Mouse (Mus musculus) Patski (cell line): ENCODE measurements around the gene Kbtbd3. TPM values are rescaled to one million over a fixed set of nuclear protein-coding genes. Genes with fewer than 3 reads are reported as not detected.

Source experiments
- ATAC-seq: fragments of 100-300 bp; one replicate; pipeline ENCODE4 v1.8.0; 2021
- CTCF ChIA-PET: fragments of 350-600 bp; sonication (Branson Sonifier 250); formaldehyde crosslinking; loops from one replicate; lab custom pipeline; 2022; ENCODE audit warnings: inconsistent platforms; lab: Charles Lee
- POLR2A ChIA-PET: fragments of 350-600 bp; sonication (Branson Sonifier 250); formaldehyde crosslinking; loops from one replicate; lab custom pipeline; 2022; ENCODE audit warnings: antibody characterized with exemption, inconsistent platforms; lab: Charles Lee
- DNase-seq: peaks from one replicate; pipeline ENCODE4 v3.0.0-alpha.2; 2011; ENCODE audit warnings: low read depth, low spot score
- H3K27me3 ChIP-seq: fragments of 371-371 bp; one replicate; pipeline ENCODE4 v1.5.1; 2021
- CTCF ChIP-seq: fragments of 100-300 bp; IDR thresholded peaks from one replicate; pipeline ENCODE4 v1.5.1; 2021
- in situ Hi-C: fragments of 300-500 bp; cut with MboI; formaldehyde crosslinking; loops from 3 replicates; pipeline ENCODE4 v1.11.1; 2018; ENCODE audit warnings: low pct_unique_long_range_greater_than_20kb, mixed read lengths
- polyA plus RNA-seq: library from polyadenylated mRNA; unstranded; gene quantifications from one replicate; pipeline ENCODE4 v1.2.3, GENCODE M21; 2021

Gene Kbtbd3
- 4.5 TPM for polyA plus RNA-seq

- POLR2A ChIA-PET, result no interaction called here
- CTCF ChIA-PET, result interaction anchor here (1.4 to 3.7 kb wide), 4 partner anchors 9 to 133 kb away, joined by 3 to 14 read pairs (median 6); no protein-coding TSS in a partner anchor
- TF ChIP-seq CTCF, result no peak
- in situ Hi-C loops, result loop anchor here (10.0 to 25.0 kb wide), 2 partner anchors 65 to 897 kb away; partner anchors contain the start of genes Cwf19l2 and Msantd4
- H3K27me3 ChIP-seq, result no peaks in the 10 kb centered on the region
- ATAC-seq, result peak; percentile 99
- DNase-seq, result peak; percentile 99
Observed at GRCm38 (mm10) chr9:4309351-4310085, at the start of gene Kbtbd3, which contains the start of gene Aasdhppt. TSS of gene Kbtbd3 (plus strand) at chr9:4309833. TSS of gene Aasdhppt (minus strand) at chr9:4309471.

DNA sequence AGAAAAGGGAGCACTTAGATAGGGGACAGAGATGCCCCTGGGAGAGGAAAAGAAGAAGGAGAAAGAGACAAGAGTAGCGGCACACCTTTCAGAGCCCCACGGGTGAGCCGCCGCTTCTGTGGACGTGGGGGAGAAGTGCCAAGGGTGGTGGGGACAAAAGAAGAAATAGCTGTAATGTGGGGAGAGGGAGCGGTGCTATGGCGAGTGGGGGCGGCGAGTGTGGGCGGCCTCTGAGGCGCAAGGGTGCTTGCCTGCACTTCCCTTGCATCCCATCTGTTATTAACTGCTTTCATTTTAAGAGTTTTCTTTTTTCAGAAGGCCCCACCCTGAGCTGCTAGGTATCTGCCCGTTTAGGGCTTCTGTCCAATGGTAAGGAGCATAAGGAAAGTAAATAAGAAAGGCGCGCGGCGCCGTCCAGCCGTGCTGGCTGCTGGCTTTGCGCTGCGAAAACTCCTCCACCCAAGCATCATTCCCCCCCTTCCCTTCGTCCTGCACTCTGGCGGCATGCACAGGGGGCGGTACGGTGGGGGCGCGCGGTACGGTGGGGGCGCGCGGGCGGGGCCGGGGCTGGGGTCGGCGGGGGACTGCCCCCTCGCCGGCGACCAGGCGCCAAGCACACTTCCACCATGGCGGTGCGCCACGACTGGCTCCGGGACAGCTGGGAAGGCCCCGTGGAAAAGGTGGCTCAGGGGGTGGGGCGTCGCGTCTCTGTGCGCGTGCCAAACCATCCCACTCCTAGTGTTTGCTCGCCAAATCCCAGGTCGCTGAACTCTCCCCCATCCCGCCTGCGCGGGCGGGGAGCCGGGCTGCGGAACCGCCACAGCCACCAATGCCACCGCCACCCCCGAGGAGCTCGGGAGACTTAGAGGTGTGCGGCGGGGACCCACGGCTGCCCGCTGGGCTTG lies 49.5 kb upstream of the Kbtbd3 start:
- ChIA-PET POLR2A (no interaction called here), CTCF (interaction anchor here (0.6 to 1.3 kb wide), 2 partner anchors 8 to 82 kb away, joined by 3 read pairs; no protein-coding TSS in a partner anchor)
- TF ChIP-seq CTCF, result no peak
- H3K27me3 ChIP-seq, result no peaks in the 10 kb centered on the region
- DNase-seq (no peak), ATAC-seq (peak; percentile 58)
- in situ Hi-C loops, result no loop called here

DNA sequence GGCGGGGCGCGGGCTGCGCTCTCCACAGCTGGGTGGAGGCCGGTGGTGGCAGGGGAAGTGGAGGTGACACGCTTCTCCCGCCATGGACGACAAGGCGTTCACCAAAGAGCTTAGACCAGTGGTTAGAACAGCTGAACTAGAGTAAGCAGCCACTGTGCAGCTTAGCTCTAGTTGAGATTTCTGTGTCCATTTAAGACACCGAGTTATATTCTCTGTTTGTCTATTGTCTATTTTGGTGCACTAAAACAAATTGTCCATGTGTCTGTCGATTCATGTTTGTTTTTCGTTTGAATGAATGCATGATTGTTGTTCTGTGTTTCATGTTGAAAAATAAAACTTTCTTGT lies 48.9 kb upstream of the Kbtbd3 start:
- in situ Hi-C loops, result no loop called here
- no peaks in the 10 kb centered on the region for H3K27me3 ChIP-seq
- ChIA-PET CTCF (no interaction called here), POLR2A (no interaction called here)
- peak; percentile 44 for ATAC-seq
- TF ChIP-seq CTCF, result no peak
- DNase-seq, result no peak

- POLR2A ChIA-PET, result no interaction called here
- no peak for ATAC-seq
- H3K27me3 ChIP-seq, result no peaks in the 10 kb centered on the region
Observed at GRCm38 (mm10) chr9:4266881-4267280, 42.8 kb upstream of the Kbtbd3 start.

DNA sequence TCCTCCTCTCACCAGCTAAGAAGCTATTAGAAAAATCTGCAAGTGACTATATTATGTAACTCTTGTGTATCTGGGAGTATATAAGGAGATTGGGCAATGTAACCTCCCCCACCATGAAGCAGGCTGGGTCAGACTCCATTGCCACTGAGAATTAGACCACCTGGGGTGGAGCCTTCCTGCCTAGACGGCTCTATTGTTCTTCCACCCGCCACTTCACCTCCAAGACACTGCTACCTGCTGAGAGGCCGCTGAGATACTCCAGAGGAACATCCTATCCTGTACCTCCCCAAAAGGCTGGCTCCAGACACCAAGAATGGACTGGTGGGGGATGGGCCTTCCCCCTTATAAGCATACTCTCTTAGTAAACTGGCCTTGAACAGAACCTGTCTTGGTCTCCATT lies 25.8 kb upstream of the Kbtbd3 start:
- ChIA-PET CTCF (no interaction called here), POLR2A (no interaction called here)
- ATAC-seq (no peak), DNase-seq (no peak)
- in situ Hi-C loops, result no loop called here
- no peaks in the 10 kb centered on the region for H3K27me3 ChIP-seq
- TF ChIP-seq CTCF, result no peak

More at GRCm38 (mm10) chr9:4266881-4267280, 42.8 kb upstream of the Kbtbd3 start:
- TF ChIP-seq CTCF, result no peak
- in situ Hi-C loops, result no loop called here
- CTCF ChIA-PET, result no interaction called here
- no peak for DNase-seq

DNA sequence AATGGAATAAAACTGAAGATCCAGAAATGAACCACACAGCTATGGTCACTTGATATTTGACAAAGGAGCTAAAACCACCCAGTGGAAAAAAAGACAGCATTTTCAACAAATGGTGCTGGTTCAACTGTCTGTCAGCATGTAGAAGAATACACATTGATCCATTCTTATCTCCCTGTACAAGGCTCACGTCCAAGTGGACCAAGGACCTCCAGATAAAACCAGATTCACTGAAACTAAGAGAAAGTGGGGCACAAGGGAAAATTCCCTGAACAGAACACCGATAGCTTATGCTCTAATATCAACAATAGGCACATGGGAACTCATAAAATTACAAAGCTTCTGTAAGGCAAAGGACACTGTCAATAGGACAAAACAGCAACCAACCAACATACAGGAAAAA lies 9.2 kb upstream of the Kbtbd3 start:
- CTCF ChIA-PET, result interaction anchor here (1.3 to 1.4 kb wide), 2 partner anchors 8 to 10 kb away, joined by 5 read pairs; partner anchors contain the start of gene Kbtbd3
- TF ChIP-seq CTCF, result no peak
- in situ Hi-C loops, result loop anchor here (10.0 to 25.0 kb wide), 2 partner anchors 74 to 888 kb away; partner anchors contain the start of genes Cwf19l2 and Msantd4

GRCm38 (mm10) chr9:4304867-4305266 lies 4.8 kb upstream of the Kbtbd3 start:
- in situ Hi-C loops, result loop anchor here (10.0 to 25.0 kb wide), 2 partner anchors 70 to 893 kb away; partner anchors contain the start of genes Cwf19l2 and Msantd4
- TF ChIP-seq CTCF, result no peak
- POLR2A ChIA-PET, result no interaction called here
- ATAC-seq (no peak), DNase-seq (no peak)
- CTCF ChIA-PET, result no interaction called here
- no peaks in the 10 kb centered on the region for H3K27me3 ChIP-seq

More for the DNA sequence above, 9.2 kb upstream of the Kbtbd3 start:
- no peak for ATAC-seq
- no peaks in the 10 kb centered on the region for H3K27me3 ChIP-seq
- DNase-seq, result no peak
- POLR2A ChIA-PET, result interaction anchor here (0.8 kb wide), 1 partner anchor 824 kb away, joined by 7 read pairs; no protein-coding TSS in a partner anchor

- in situ Hi-C loops, result loop anchor here (10.0 to 25.0 kb wide), 2 partner anchors 66 to 896 kb away; partner anchors contain the start of genes Cwf19l2 and Msantd4
- no peak for TF ChIP-seq CTCF
- POLR2A ChIA-PET, result no interaction called here
- no peaks in the 10 kb centered on the region for H3K27me3 ChIP-seq
- DNase-seq, result peak; percentile 7
- CTCF ChIA-PET, result interaction anchor here (3.7 kb wide), 1 partner anchor 13 kb away, joined by 14 read pairs; no protein-coding TSS in a partner anchor
- peak; percentile 49 for ATAC-seq
Observed at GRCm38 (mm10) chr9:4308628-4309350, 844 bp upstream of the Kbtbd3 start.

DNA sequence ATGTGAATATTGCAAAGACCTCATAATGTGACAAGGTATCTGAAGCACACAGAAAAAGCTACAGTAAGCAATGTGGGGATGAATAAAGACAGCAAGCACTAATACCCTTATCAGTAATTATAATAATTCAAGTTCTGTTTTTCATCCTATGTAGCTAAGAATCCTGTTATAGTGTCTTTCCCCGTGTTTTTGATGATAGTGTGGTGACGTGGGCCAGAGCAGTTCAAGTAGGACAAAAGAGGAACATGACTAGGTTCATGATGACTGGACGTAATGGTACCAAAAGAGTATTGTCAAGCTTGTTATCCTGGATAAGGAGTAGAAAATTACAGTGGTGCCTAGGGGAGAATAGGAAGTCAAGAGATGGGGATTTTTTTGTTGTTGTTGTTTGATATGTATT lies 1.1 kb downstream of the Kbtbd3 start:
- no peak for ATAC-seq
- no peak for TF ChIP-seq CTCF
- in situ Hi-C loops, result loop anchor here (25.0 kb wide), 1 partner anchor 898 kb away; the partner anchor contains the start of gene Cwf19l2
- ChIA-PET CTCF (interaction anchor here (0.9 to 3.7 kb wide), 6 partner anchors 9 to 132 kb away, joined by 3 to 14 read pairs (median 4); no protein-coding TSS in a partner anchor), POLR2A (interaction anchor here (0.9 kb wide), 1 partner anchor 10 kb away, joined by 3 read pairs; no protein-coding TSS in a partner anchor)
- H3K27me3 ChIP-seq, result no peaks in the 10 kb centered on the region
- no peak for DNase-seq
